Mouse (Mus musculus): ENCODE measurements around the gene Zfp108. TPM values are rescaled to one million over a fixed set of nuclear protein-coding genes. Genes with fewer than 3 reads are reported as not detected.
"Not testable (repeated sequence)": the region's sequence is repeated elsewhere in the genome, so short reads cannot be mapped to it uniquely, and the experiment has no call there.

Gene Zfp108
- total RNA-seq (2015; ENCODE audit: low replicate concordance) (2.9 TPM in 1 of 2 replicates, not detected in the other), total RNA-seq (2017; ENCODE audit: low replicate concordance) (not detected in 2 replicates)

- ATAC-seq (replicated peaks; ENCODE audit: low FRiP score, poor library complexity, severe bottlenecking): no peak
Observed at GRCm38 (mm10) chr7:24254633-24255474, at the start of gene Zfp108. TSS of gene Zfp108 (plus strand) at chr7:24254794.

DNA sequence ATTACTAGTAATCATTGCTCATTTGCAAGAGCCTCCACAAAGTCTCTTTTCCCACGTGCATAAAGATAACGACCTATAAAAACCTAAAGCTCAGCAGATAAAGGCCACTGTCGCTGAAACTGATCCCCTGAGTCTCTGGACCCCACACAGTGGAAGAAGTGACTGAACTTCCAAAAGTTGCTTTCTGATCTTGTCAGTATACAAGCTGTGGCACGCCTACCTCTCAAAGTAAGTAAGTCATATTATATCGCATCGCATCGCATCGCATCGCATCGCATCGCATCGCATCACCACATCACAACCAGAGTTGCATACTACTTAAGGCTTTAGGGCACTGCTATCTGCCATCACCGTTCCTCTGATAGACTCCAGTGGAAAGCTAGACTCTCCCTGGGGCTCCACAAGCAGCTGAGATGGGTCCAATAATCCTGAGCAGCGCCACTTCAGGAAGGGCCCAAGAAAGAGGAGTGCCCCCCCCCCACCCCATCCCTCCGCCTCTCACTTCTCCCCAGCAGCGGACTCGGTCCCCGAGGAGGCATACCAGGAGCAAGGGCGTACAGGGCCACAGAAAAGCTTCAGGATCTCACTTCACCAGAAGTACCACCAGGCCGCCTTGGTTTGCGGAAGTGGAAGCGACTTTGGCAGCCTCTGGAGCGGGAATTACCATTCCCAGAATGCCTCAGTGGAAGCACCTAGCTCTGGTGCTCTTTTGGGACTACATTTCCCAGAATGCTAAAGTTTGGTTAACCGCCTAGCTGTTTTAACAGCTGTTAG, 46.9 kb upstream of the Zfp108 start:
- no peak for ATAC-seq (replicated peaks; ENCODE audit: low FRiP score, poor library complexity, severe bottlenecking)

GRCm38 (mm10) chr7:24208282-24208886, 46.2 kb upstream of the Zfp108 start:
- no peak for ATAC-seq (replicated peaks; ENCODE audit: low FRiP score, poor library complexity, severe bottlenecking)

DNA sequence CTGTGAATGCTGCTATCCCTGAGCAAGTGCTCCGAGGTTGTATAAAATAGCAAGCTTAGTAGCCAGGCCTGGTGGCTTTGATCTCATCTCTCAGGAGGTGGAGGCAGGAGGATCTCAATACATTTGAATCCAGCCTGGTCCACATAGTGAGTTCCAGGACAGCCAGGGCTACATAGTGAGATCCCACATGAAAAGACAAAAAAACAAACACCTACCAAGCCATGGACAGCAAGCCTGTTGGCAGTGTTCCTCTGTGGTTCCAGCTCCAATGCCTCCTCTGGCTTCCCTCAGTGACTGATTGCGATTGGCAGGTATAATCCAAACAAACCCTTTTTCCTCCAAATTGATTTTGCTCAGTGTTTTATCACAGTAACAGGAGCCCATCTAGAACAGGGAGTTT, 44.3 kb upstream of the Zfp108 start:
- no peak for ATAC-seq (replicated peaks; ENCODE audit: low FRiP score, poor library complexity, severe bottlenecking)

DNA sequence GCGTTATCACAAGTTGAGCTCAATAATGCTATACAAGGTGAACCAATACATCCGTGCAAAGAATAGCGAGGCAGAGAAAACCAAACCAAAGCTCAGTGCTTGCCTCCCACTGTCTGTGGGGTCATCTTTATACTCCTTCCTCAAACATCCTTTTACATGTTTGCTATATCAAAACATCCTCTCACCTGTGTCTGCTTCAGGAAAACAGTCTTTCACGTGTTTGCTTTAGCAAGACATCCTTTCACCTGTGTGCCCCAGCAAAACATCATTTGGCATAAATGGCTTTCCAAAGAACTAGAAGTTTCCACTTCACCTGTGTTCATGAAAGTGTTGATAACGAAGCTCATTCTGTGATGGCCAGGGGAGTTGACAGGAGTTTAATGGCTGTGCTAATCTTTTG, 43.3 kb upstream of the Zfp108 start, which contains the start of gene Zfp111:
Gene Zfp111 (minus strand): TSS at position 101 of the 400 bp plus-strand sequence.
- no peak for ATAC-seq (replicated peaks; ENCODE audit: low FRiP score, poor library complexity, severe bottlenecking)

DNA sequence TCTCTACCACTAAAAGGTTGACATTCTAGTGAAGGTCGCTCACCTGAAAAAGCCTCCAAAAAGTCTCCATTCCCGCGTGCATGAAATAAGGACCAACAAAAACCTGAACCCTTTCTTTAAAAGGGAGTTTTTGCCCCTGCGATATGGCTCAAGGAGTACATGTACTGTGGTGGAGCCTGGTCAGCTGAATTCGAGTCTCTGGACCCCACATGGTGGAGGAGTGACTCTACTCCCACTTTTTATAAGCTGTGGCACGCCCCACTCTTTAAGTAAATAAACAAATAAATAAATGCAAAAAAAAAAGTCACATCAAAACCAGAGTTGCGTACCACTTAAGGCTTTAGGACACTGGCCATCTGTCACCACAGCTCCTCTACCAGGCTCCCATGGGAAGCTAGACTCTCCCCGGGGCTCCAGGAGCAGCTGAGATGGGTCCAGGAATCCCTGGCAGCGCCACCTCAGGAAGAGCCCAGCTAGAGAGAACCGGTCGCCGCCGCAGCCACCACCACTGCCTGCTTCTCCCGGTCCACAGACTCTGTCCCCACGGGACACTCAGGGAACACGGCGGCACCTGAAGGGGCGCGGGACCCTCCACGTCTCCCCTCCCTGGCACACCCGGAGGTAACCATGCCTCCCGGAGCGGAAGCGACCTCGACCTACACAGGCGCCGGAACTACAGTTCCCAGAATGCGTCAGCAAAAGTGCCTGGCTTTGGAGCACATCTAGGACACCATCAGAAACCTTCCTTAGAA, 17.4 kb upstream of the Zfp108 start, which contains the start of gene Zfp109:
Gene Zfp109 (minus strand): TSS at position 521 of the 752 bp plus-strand sequence.
- no peak for ATAC-seq (replicated peaks; ENCODE audit: low FRiP score, poor library complexity, severe bottlenecking)

DNA sequence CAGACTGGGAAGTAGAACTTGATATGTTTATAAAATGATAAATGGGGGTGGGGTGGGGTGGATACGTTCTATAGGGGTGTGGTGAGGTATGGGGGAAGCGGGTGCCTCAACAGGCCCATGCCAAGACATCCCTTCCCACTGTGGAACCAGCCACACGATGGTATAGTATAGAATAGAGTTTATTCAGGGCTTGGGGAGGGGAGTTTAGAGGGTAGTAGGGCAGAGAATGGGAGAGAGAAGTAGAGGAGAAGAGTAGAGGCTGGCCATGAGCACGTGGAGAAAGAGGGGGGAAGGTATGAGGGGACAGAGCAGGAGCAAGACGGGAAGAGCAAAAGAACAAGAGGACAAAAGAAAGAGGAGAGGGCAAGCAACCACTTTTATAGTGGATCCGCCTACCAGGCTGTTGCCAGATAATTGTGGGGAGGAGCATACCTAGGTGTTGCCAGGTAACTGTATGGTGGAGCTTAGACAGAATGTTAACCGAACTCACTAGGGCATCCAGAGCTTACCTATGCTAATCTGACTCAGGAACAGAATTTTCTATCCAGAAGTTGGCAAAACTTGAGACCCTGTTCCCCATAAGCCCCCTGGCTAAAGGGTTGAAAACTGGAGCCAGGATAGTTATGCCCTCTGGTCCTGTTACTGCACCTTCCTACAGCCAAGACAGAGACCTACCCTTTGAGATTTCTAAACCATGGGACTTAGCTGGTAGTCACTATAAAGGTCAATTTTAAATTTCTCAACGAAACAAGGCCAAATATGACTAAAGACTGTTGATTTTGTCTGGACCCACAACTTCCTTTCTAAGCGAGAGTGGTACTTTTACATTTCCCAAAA, 597 bp upstream of the Zfp108 start:
- ATAC-seq (replicated peaks; ENCODE audit: low FRiP score, poor library complexity, severe bottlenecking): no peak

- ATAC-seq (replicated peaks; ENCODE audit: low FRiP score, poor library complexity, severe bottlenecking): no peak
Observed at GRCm38 (mm10) chr7:24259306-24259999, 4.9 kb downstream of the Zfp108 start.

DNA sequence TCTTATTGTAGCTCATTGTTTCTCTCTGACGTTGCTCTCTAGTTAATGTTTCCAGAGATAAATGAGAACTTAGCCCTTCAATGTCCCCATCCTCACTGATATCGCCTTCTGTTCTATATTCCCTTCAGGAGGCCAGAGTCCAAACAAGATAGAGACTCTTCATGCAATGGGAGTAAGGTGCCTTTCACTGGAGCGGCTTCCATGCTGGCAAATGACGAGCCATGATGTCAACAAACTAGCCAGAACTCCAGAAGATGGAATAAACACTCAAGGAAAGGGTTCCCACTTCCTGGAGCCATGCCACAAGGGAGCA, 5.4 kb downstream of the Zfp108 start:
- no peak for ATAC-seq (replicated peaks; ENCODE audit: low FRiP score, poor library complexity, severe bottlenecking)

DNA sequence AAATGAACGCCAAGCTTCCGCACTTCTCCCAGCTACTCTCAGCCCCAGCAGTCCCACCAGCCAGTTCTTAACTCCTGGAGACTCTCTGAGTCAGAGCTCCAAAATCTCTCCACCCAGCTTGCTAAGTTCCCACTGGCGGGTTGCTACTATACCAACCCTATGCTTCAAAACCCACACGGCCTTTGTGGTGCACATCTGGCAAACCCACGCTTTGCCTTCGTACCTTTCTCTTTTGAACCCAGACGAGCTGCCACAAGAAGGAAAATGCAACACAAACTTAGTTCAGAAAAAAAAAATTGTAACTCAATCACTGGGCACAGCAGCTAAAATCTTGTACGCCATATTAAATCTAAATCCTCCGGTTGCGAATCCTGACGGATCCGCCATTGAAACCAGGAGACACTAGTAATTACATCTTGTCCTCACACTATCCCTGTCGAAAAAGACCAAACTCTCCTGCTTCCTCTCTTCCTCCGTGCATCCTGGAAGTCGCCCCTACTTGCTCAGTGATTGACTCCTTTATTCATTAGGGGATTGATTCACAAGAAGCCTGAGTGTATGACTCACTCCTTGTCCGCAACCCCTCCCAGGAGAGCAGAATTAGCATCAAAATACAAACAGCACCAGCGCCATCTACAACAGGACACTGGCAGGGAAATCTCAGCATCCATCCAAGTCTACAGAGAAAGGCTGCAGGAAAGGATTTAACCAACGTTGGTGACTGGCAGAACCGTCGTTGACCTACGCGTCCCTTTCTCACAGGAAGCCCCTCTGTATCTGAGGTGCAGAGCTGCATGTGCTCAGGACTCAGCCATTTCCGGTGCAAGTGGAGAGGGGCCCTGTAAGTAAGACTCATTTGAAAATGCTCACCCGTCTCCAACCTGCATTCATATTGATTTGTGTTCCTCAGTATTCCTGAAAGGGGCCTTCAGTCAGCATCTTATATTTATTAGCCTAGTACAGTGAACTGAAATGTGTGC, 13.9 kb downstream of the Zfp108 start:
- ATAC-seq (replicated peaks; ENCODE audit: low FRiP score, poor library complexity, severe bottlenecking): no peak

DNA sequence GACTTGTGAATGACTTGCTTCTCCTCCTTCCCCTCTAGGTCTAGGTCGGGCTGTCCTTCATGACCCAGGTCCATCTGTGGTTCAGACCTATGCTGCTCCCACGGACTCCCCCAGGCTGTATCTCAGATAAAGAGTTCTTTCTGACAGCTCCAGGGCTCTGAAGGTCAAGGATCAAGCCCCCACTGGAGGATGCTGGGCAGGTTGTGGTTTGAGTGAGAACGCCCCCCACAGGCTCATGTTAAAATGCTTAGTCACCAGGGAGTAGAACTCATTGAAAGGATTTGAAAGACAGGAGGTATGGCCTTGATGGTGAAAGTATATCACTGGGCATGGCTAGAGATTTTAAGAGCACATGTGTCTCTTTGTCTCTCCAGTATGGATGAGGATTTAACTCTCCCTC, 14.7 kb downstream of the Zfp108 start:
- no peak for ATAC-seq (replicated peaks; ENCODE audit: low FRiP score, poor library complexity, severe bottlenecking)

DNA sequence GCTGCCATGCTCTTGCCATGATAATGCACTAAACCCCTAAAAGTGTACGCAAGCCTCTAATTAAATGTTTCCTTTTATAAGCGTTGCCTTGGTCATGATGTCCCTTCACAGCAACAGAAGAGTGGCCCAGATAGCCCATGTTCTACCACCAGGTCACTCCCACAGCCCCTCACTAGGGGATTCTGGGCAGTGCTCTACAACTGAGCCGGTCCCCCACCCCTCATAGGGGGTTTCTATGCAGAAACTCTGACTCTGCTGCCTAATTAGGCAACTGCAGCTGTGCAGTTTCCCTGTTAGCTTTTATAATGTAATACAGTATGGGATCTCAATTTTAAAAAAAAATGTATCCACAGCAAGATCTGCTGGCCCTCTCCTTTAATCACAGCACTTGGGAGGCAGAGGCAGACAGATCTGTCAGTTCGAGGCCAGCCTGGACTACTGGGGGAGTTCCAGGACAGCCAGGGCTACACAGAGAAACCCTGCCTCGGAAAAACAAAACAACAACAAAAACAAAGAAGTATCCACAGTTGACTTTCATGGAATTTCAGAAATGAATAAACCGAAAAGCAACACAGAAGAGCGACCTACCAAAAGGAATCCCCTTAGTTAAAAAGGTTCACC, 15.2 kb downstream of the Zfp108 start:
- no peak for ATAC-seq (replicated peaks; ENCODE audit: low FRiP score, poor library complexity, severe bottlenecking)

DNA sequence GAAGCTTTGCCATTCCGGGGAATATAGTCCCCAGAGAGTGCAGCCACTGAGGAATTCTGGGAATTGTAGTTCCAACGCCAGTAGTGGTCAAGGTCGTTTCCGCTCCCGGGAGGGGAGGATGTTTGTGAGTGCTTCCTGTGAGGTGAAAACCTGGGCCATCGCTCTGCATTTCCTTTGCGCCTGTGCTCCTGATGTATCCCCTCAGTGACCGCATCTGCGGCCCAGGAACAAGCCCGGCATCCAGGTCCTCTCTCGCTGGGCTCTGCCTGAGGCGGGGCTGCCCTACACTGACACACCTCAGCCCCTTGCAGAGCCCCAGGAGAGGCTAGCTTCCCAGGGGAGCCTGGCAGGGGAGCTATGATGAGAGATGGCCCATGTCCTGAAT, 15.7 kb downstream of the Zfp108 start, which contains the start of gene Zfp93:
Gene Zfp93 (plus strand): TSS at position 133 of the 385 bp plus-strand sequence.
- no peak for ATAC-seq (replicated peaks; ENCODE audit: low FRiP score, poor library complexity, severe bottlenecking)

- ATAC-seq (replicated peaks; ENCODE audit: low FRiP score, poor library complexity, severe bottlenecking): no peak
Observed at GRCm38 (mm10) chr7:24271191-24271590, 16.6 kb downstream of the Zfp108 start.

DNA sequence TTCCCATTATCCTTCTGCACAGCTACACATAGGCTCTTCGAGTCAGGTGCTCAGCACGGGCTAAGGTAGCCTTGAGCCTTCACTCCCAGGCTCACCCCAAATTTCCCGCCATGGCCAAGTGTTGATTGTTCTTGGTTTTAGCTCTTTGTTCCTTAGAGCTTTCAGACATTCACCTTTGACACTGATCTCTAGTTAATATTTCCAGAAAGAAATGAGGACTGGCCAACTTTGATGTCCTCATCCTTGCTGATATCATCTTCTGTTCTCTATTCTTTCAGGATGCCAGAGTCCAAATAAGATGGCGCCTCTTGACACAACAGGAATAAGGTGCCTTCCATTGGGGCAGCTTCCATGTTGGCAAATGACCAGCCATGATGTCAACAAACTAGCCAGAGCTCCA, 19.9 kb downstream of the Zfp108 start:
- ATAC-seq (replicated peaks; ENCODE audit: low FRiP score, poor library complexity, severe bottlenecking): no peak

DNA sequence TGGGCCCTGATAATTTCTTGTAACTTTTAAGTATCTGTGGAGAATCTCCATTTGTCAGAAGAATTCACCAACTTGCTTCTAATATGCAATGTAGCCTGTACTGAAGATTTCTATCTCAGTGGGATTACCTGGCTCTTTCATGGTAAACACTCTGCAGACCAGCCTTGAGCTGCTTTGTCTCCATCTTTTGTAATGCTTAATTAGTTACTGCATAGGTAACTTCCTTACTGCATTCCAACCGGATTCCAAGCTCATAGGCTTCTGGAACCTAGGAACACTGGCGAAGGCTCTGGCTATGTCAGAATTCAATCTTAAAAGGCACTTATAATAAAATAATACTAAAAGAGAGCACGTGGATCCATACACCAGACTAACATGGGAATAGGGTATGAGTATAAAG, 24.2 kb downstream of the Zfp108 start:
- ATAC-seq (replicated peaks; ENCODE audit: low FRiP score, poor library complexity, severe bottlenecking): not testable (repeated sequence)

Measured in erythroblast, adult 5-6 weeks (primary cell).